Mouse (Mus musculus): ENCODE data around the gene Prodh2. TPM values are rescaled to one million over a fixed set of nuclear protein-coding genes. Genes with fewer than 3 reads are reported as not detected.
"Not testable (repeated sequence)": the region's sequence is repeated elsewhere in the genome, so short reads cannot be mapped to it uniquely, and the experiment has no call there.

The Prodh2 gene
- total and polyA plus RNA-seq, 3 experiments = 0.10 to 0.86 TPM; not detected in 1

- no peak for DNase-seq
These were observed 3.0 kb upstream of the Prodh2 start for GRCm38 (mm10) chr7:30490251-30490956.

GRCm38 (mm10) chr7:30490957-30491307 is 2.5 kb upstream of the Prodh2 start:
- DNase-seq = no peak

- DNase-seq = peak; percentile 78
These were observed 657 bp upstream of the Prodh2 start for GRCm38 (mm10) chr7:30492765-30493164.

- DNase-seq = not testable (repeated sequence)
These were observed 2.2 kb downstream of the Prodh2 start for GRCm38 (mm10) chr7:30495506-30496042.

GRCm38 (mm10) chr7:30501159-30501558 is 7.7 kb downstream of the Prodh2 start:
- not testable (repeated sequence) for DNase-seq

GRCm38 (mm10) chr7:30508061-30508460 is 14.6 kb downstream of the Prodh2 start:
- DNase-seq = no peak

GRCm38 (mm10) chr7:30515003-30515760 is 21.8 kb downstream of the Prodh2 start:
- DNase-seq = no peak

- no peak for DNase-seq
These were observed 24.9 kb downstream of the Prodh2 start for GRCm38 (mm10) chr7:30518325-30518724.

GRCm38 (mm10) chr7:30520396-30520795 is 27.0 kb downstream of the Prodh2 start:
- DNase-seq = no peak

- DNase-seq = no peak
These were observed 27.4 kb downstream of the Prodh2 start for GRCm38 (mm10) chr7:30520856-30521255.

- no peak for DNase-seq
These were observed 29.4 kb downstream of the Prodh2 start for GRCm38 (mm10) chr7:30522871-30523270.

GRCm38 (mm10) chr7:30524487-30524886 is 31.1 kb downstream of the Prodh2 start:
- peak; percentile 33 for DNase-seq

- DNase-seq = no peak
These were observed 32.5 kb downstream of the Prodh2 start for GRCm38 (mm10) chr7:30525954-30526353.

GRCm38 (mm10) chr7:30526399-30526798 is 33.0 kb downstream of the Prodh2 start:
- DNase-seq = no peak

- no peak for DNase-seq
These were observed 33.6 kb downstream of the Prodh2 start for GRCm38 (mm10) chr7:30526981-30527380.

- no peak for DNase-seq
These were observed 37.9 kb downstream of the Prodh2 start for GRCm38 (mm10) chr7:30531291-30531815.

GRCm38 (mm10) chr7:30532931-30533330 is 39.5 kb downstream of the Prodh2 start:
- DNase-seq = no peak

GRCm38 (mm10) chr7:30533941-30534632 is 40.7 kb downstream of the Prodh2 start:
- no peak for DNase-seq

GRCm38 (mm10) chr7:30534633-30535577 is 41.5 kb downstream of the Prodh2 start, which contains the start of gene Arhgap33:
Gene Arhgap33 (minus strand): TSS chr7:30535060.
- peak; percentile 97 for DNase-seq

GRCm38 (mm10) chr7:30540572-30540971 is 47.1 kb downstream of the Prodh2 start:
- no peak for DNase-seq

GRCm38 (mm10) chr7:30544327-30544726 is 50.9 kb downstream of the Prodh2 start:
- DNase-seq = no peak

Measured in adrenal gland, adult 2 months (tissue).